Mouse (Mus musculus): ENCODE results near the gene Ppp1r3c.
"Not testable (repeated sequence)": the region's sequence is repeated elsewhere in the genome, so short reads cannot be mapped to it uniquely, and the experiment has no call there.

Gene Ppp1r3c

GRCm38 (mm10) chr19:36736537-36736936 lies at the start of gene Ppp1r3c:
Ppp1r3c (minus strand) TSS chr19:36736653.
- DNase-seq (ENCODE audit: low read depth, low spot score), result peak; percentile 87

GRCm38 (mm10) chr19:36783179-36783578 lies 46.7 kb upstream of the Ppp1r3c start:
- no peak for DNase-seq (ENCODE audit: low read depth, low spot score)

- no peak for DNase-seq (ENCODE audit: low read depth, low spot score)
Observed at GRCm38 (mm10) chr19:36782591-36782990, 46.1 kb upstream of the Ppp1r3c start.

- no peak for DNase-seq (ENCODE audit: low read depth, low spot score)
Observed at GRCm38 (mm10) chr19:36781996-36782395, 45.5 kb upstream of the Ppp1r3c start.

- no peak for DNase-seq (ENCODE audit: low read depth, low spot score)
Observed at GRCm38 (mm10) chr19:36780375-36780774, 43.9 kb upstream of the Ppp1r3c start.

GRCm38 (mm10) chr19:36779765-36780164 lies 43.3 kb upstream of the Ppp1r3c start:
- DNase-seq (ENCODE audit: low read depth, low spot score), result no peak

- DNase-seq (ENCODE audit: low read depth, low spot score), result no peak
Observed at GRCm38 (mm10) chr19:36775531-36775930, 39.1 kb upstream of the Ppp1r3c start.

GRCm38 (mm10) chr19:36773716-36774459 lies 37.4 kb upstream of the Ppp1r3c start:
- DNase-seq (ENCODE audit: low read depth, low spot score), result no peak

GRCm38 (mm10) chr19:36768084-36768483 lies 31.6 kb upstream of the Ppp1r3c start:
- DNase-seq (ENCODE audit: low read depth, low spot score), result no peak

GRCm38 (mm10) chr19:36764451-36764850 lies 28.0 kb upstream of the Ppp1r3c start:
- DNase-seq (ENCODE audit: low read depth, low spot score), result no peak

- DNase-seq (ENCODE audit: low read depth, low spot score), result no peak
Observed at GRCm38 (mm10) chr19:36748996-36749395, 12.5 kb upstream of the Ppp1r3c start.

GRCm38 (mm10) chr19:36742331-36742730 lies 5.9 kb upstream of the Ppp1r3c start:
- DNase-seq (ENCODE audit: low read depth, low spot score), result no peak

- no peak for DNase-seq (ENCODE audit: low read depth, low spot score)
Observed at GRCm38 (mm10) chr19:36739566-36740211, 3.2 kb upstream of the Ppp1r3c start.

- DNase-seq (ENCODE audit: low read depth, low spot score), result no peak
Observed at GRCm38 (mm10) chr19:36738009-36738408, 1.6 kb upstream of the Ppp1r3c start.

GRCm38 (mm10) chr19:36737087-36737486 lies 634 bp upstream of the Ppp1r3c start:
- no peak for DNase-seq (ENCODE audit: low read depth, low spot score)

- no peak for DNase-seq (ENCODE audit: low read depth, low spot score)
Observed at GRCm38 (mm10) chr19:36734308-36735038, 2.0 kb downstream of the Ppp1r3c start.

GRCm38 (mm10) chr19:36733191-36733943 lies 3.1 kb downstream of the Ppp1r3c start:
- DNase-seq (ENCODE audit: low read depth, low spot score), result no peak

GRCm38 (mm10) chr19:36731310-36731709 lies 5.1 kb downstream of the Ppp1r3c start:
- DNase-seq (ENCODE audit: low read depth, low spot score), result no peak

GRCm38 (mm10) chr19:36730414-36730813 lies 6.0 kb downstream of the Ppp1r3c start:
- DNase-seq (ENCODE audit: low read depth, low spot score), result not testable (repeated sequence)

- no peak for DNase-seq (ENCODE audit: low read depth, low spot score)
Observed at GRCm38 (mm10) chr19:36728741-36729460, 7.6 kb downstream of the Ppp1r3c start.

GRCm38 (mm10) chr19:36724970-36725369 lies 11.5 kb downstream of the Ppp1r3c start:
- no peak for DNase-seq (ENCODE audit: low read depth, low spot score)
